In the genomic region with DNA sequence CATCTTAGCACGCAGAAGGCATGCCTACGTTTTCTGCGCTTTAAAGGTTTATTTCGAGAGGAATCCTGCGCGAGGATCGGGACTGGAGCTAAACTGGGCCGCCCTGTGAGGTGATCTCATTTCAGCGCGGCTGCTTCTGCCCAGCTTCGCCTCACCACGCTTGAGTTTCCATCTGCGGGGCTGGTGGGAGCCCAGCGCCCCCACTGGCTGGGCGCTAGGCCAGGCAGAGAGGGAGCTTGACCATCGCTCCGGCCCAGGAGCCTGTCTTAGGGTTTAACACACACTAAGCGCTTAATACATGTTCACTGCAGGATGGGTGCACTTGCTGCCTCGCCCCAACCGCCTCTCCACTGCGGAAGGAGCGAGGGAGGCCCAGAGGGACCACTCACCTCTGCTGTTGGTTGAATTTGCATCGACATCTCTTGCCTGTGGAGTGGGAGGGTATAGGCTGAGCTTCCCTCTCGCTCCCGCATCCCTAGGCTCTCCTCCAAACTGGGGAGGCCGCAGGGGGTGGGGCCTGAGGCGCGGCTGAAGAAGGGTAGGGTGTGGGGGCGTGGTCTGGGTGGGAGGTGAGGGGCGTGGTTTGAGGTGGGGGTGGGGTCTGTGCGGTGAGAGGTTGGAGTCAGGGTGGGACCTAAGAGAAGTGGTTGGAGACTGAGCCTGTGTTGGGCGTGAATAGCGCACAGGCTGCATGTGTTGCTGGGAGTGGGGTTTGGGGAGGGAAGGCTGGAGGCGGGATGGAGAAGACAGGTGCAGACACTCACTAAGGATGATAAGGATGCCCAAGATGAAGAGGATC, we compare ENCODE assay signal across 9 mouse cellular contexts. TPM values are rescaled to one million over a fixed set of nuclear protein-coding genes. Genes with fewer than 3 reads are reported as not detected.
DNase-seq lines count a peak whose midpoint lies in the region; ATAC-seq lines count a peak whose summit lies in the region.
"Had no signal": no experiment of that assay in that cellular context is flagged by ENCODE, and none has a peak within 500 bp of the region (broad histone marks: within the 10 kb centered on the region; RNA-seq: fewer than 3 reads in every experiment).

No protein-coding gene starts in this region.

- WGBS in heart, embryonic 11.5 days (ENCODE audit: insufficient replicate concordance), result 2% methylated on average over 34 of the region's 34 CpGs

- H3K9me3 ChIP-seq in heart, embryonic 11.5 days (replicated peaks; ENCODE audit: control insufficient read depth, low read length), result no peaks in the 10 kb centered on the region

- H3K27me3 ChIP-seq in heart, embryonic 11.5 days (ENCODE audit: control insufficient read depth, insufficient read depth, low read length), result peaks cover 39% of the 10 kb centered on the region

- peak; percentile 27 for ATAC-seq in CD4-positive, CD25-positive, alpha-beta regulatory T cell, adult 4 months
- peak; percentile 20 for ATAC-seq in heart, embryonic 11.5 days (replicated peaks; ENCODE audit: insufficient number of reproducible peaks, low FRiP score, low TSS enrichment)
- peak; percentile 38; the same call in 1 of the 2 replicates for ATAC-seq in megakaryocyte, adult 5-6 weeks (ENCODE audit: poor library complexity, severe bottlenecking)

- H3K9ac ChIP-seq in heart, embryonic 11.5 days (ENCODE audit: low read depth, low read length), result peak overlapping the region; percentile 67; the same call in 1 of the 2 replicates

- H3K4me2 ChIP-seq in heart, embryonic 11.5 days, result peak overlapping the region; percentile 58

- H3K36me3 ChIP-seq in heart, embryonic 11.5 days (ENCODE audit: control insufficient read depth, insufficient read depth, low read length), result no peaks in the 10 kb centered on the region

- H3K4me1 ChIP-seq in heart, embryonic 11.5 days (ENCODE audit: control insufficient read depth, insufficient read depth, low read length), result peaks cover 39% of the 10 kb centered on the region

- DNase-seq in A20 (ENCODE audit: low read depth, low spot score), result peak; percentile 53
- peak; percentile 58 for DNase-seq in embryo, embryonic 9.5 days (ENCODE audit: extremely low spot score)
- DNase-seq in layer of hippocampus, postnatal 14 days (ENCODE audit: low spot score in 2 of 2), result peak; percentile 69 to 73
- DNase-seq in right cerebral cortex, postnatal 4 days, result peak; percentile 48
- no peak for DNase-seq in spleen, postnatal 36 days (ENCODE audit: low spot score in 2 of 2)

- H3K27ac ChIP-seq in heart, embryonic 11.5 days (ENCODE audit: low read depth, low read length), result 0 out of 2 replicates have a peak overlapping the region, but pooled peaks have one; percentile 5

- peak overlapping the region; percentile 43 for H3K4me3 ChIP-seq in heart, embryonic 11.5 days (ENCODE audit: low read depth, low read length)
- H3K4me3 ChIP-seq: erythroblast, embryonic 14.5 days had no signal

RNA-seq across cellular contexts. Expression of gene Fxyd7, which starts 1.6 kb away (rescaled TPM):
- not detected for polyA plus RNA-seq in CD4-positive, CD25-positive, alpha-beta regulatory T cell, adult 4 months (2017; shearing (Covaris generic))
- polyA plus RNA-seq in heart, embryonic 11.5 days (2014; fragmentation: Nextera tagmentation; extraction: Ambion mirVana), result 2.5 and 4.9 TPM in 2 replicates
- 100 to 1,000 TPM; 333 to 341 TPM for total RNA-seq in layer of hippocampus, postnatal 14 days (2021)
- not detected in 2 replicates for total RNA-seq in megakaryocyte, adult 5-6 weeks (2015)
- 0.51 TPM in 1 of 2 replicates, not detected in the other for total RNA-seq in megakaryocyte, adult 5-6 weeks (2017)
- polyA plus RNA-seq: erythroblast, embryonic 14.5 days had no signal

RNA-seq across cellular contexts. Expression of gene Fxyd1, which starts 4.2 kb away (rescaled TPM):
- not detected for polyA plus RNA-seq in CD4-positive, CD25-positive, alpha-beta regulatory T cell, adult 4 months (2017; shearing (Covaris generic))
- 566 and 581 TPM in 2 replicates for polyA plus RNA-seq in heart, embryonic 11.5 days (2014; fragmentation: Nextera tagmentation; extraction: Ambion mirVana)
- 100 to 1,000 TPM in 1 of 2 experiments, 10 to 100 TPM in 1; 62.6 to 118 TPM for total RNA-seq in layer of hippocampus, postnatal 14 days (2021)
- 0.46 TPM in 1 of 2 replicates, not detected in the other for total RNA-seq in megakaryocyte, adult 5-6 weeks (2015)
- total RNA-seq in megakaryocyte, adult 5-6 weeks (2017), result not detected in 2 replicates

RNA-seq across cellular contexts. Expression of gene Lgi4, which starts 6.3 kb away (rescaled TPM):
- polyA plus RNA-seq in CD4-positive, CD25-positive, alpha-beta regulatory T cell, adult 4 months (2017; shearing (Covaris generic)), result not detected
- 0.13 and 0.34 TPM in 2 replicates for polyA plus RNA-seq in heart, embryonic 11.5 days (2014; fragmentation: Nextera tagmentation; extraction: Ambion mirVana)
- 10 to 100 TPM; 21.8 to 23.3 TPM for total RNA-seq in layer of hippocampus, postnatal 14 days (2021)
- total RNA-seq in megakaryocyte, adult 5-6 weeks (2015), result 0.13 TPM in 1 of 2 replicates, not detected in the other
- 0.07 TPM in 1 of 2 replicates, not detected in the other for total RNA-seq in megakaryocyte, adult 5-6 weeks (2017)
- polyA plus RNA-seq: erythroblast, embryonic 14.5 days had no signal

RNA-seq across cellular contexts. Expression of gene Fxyd5, which starts 10.6 kb away (rescaled TPM):
- 1,000 to 10,000 TPM; 1,918 to 1,991 TPM for polyA plus RNA-seq in CD4-positive, CD25-positive, alpha-beta regulatory T cell, adult 4 months (2017; shearing (Covaris generic))
- 30.3 and 38.5 TPM in 2 replicates for polyA plus RNA-seq in heart, embryonic 11.5 days (2014; fragmentation: Nextera tagmentation; extraction: Ambion mirVana)
- 10 to 100 TPM; 32.1 to 32.4 TPM for total RNA-seq in layer of hippocampus, postnatal 14 days (2021)
- total RNA-seq in megakaryocyte, adult 5-6 weeks (2015), result 1,077 and 1,092 TPM in 2 replicates
- 807 and 874 TPM in 2 replicates for total RNA-seq in megakaryocyte, adult 5-6 weeks (2017)

RNA-seq across cellular contexts. Expression of gene Fxyd3, which starts 23.7 kb away (rescaled TPM):
- under 1 TPM in 1 of 2 experiments, not detected in 1; 0.27 TPM for polyA plus RNA-seq in CD4-positive, CD25-positive, alpha-beta regulatory T cell, adult 4 months (2017; shearing (Covaris generic))
- 0.38 and 1.8 TPM in 2 replicates for polyA plus RNA-seq in heart, embryonic 11.5 days (2014; fragmentation: Nextera tagmentation; extraction: Ambion mirVana)
- total RNA-seq in layer of hippocampus, postnatal 14 days (2021), result under 1 TPM; 0.55 to 0.72 TPM
- total RNA-seq in megakaryocyte, adult 5-6 weeks (2015), result not detected in 2 replicates
- not detected in 2 replicates for total RNA-seq in megakaryocyte, adult 5-6 weeks (2017)
- polyA plus RNA-seq: erythroblast, embryonic 14.5 days had no signal

Comparison
In these comparisons a context has a peak if more than half of its experiments do, and no peak if none do; other contexts are left out.
1. DNase-seq: peak in A20 (single experiment), embryo, embryonic 9.5 days (single experiment), layer of hippocampus, postnatal 14 days (2 of 2) and right cerebral cortex, postnatal 4 days (single experiment); none in spleen, postnatal 36 days (0 of 2).
2. RNA of gene Fxyd7, which starts 1.6 kb away (total RNA-seq): 333 to 341 TPM in layer of hippocampus, postnatal 14 days; 0.51 TPM in megakaryocyte, adult 5-6 weeks; every median in the first group is over 100 times any median in the second.
3. RNA of gene Fxyd1, which starts 4.2 kb away (total RNA-seq): 62.6 to 118 TPM in layer of hippocampus, postnatal 14 days; 0.46 TPM in megakaryocyte, adult 5-6 weeks; every median in the first group is over 10 times any median in the second.
4. RNA of gene Lgi4, which starts 6.3 kb away (total RNA-seq): 21.8 to 23.3 TPM in layer of hippocampus, postnatal 14 days; 0.07 to 0.13 TPM in megakaryocyte, adult 5-6 weeks; every median in the first group is over 10 times any median in the second.
5. Peak in every context shown above with its lines, with median percentiles within 50 percentile points of each other: ATAC-seq.